Mouse (Mus musculus) left cerebral cortex, postnatal 4 days (tissue): ENCODE results near the gene Rpn1. TPM values are rescaled to one million over a fixed set of nuclear protein-coding genes. Genes with fewer than 3 reads are reported as not detected.

ENCODE experiments used
- microRNA-seq: library from miRNA; unstranded; fragments of <30 nt; microRNA quantifications from one replicate; pipeline ENCODE4 v1.2.0, GENCODE M21; 2022
- total RNA-seq, 2 experiments: library from RNA; stranded (reverse); gene quantifications; 2 replicates each; pipeline ENCODE4 v1.2.3; 2021

Rpn1 gene
- total RNA-seq, 2 experiments from 2014 or later = 186 to 197 TPM

Small RNAs within 50 kb of the gene (microRNA-seq; reads per million reads assigned to microRNA genes)
- not detected for gene Mir6376

Other genes with a start within 250 kb of the Rpn1 start
- gene Gm45140, start 248.7 kb upstream of the Rpn1 start, total RNA-seq = 1 to 10 TPM; 3.7 to 4.0 TPM
- gene Isy1, start 245.7 kb upstream of the Rpn1 start, total RNA-seq = 10 to 100 TPM; 29.1 to 30.1 TPM
- gene Cnbp, start 233.4 kb upstream of the Rpn1 start, total RNA-seq = 100 to 1,000 TPM; 219 to 224 TPM
- 100 to 1,000 TPM; 158 to 172 TPM for gene Copg1, start 196.7 kb upstream of the Rpn1 start, total RNA-seq
- gene Hmces, start 170.5 kb upstream of the Rpn1 start, total RNA-seq = 10 to 100 TPM; 37.3 to 39.7 TPM
- gene H1fx, start 102.8 kb upstream of the Rpn1 start, total RNA-seq = 10 to 100 TPM; 81.6 to 87.7 TPM
- 100 to 1,000 TPM; 278 to 279 TPM for gene Rab7, start 39.2 kb upstream of the Rpn1 start, total RNA-seq
- 1 to 10 TPM; 2.6 to 3.1 TPM for gene Gata2, start 109.4 kb downstream of the Rpn1 start, total RNA-seq
- gene Dnajb8, start 137.8 kb downstream of the Rpn1 start, total RNA-seq = not detected